In the genomic region with DNA sequence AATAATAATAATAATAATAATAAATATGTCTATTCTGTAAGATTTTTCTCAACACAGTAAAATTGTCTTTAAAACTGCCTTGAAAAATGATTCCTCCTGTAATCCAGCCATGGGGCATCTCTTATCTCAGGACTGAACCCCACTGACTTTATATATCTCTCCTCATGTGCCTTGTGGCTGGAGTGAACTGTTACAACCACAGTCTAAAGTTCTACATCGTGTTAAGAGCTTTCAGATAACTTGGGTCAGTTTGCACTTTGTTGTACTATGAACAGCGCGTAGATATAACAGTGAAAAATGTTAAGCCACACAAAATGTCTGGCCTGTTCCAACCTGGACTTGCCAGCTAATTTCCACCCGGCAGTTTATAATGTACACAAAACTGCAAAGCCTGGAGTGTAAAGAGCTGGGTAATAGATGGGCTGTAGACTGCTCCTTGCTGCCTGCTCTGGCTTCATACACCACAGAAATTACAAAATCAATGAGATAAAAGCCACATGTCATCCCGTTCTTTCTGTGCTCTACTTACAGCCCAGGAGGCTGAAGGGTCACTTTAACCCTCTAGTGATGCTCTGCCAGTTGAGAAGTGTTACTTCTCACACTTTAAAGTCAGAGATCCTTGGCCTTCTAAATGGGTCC, we compare ENCODE assay signal across 13 mouse cellular contexts.
"Had no signal": no experiment of that assay in that cellular context is flagged by ENCODE, and none has a peak within 500 bp of the region (broad histone marks: within the 10 kb centered on the region; RNA-seq: fewer than 3 reads in every experiment).

No protein-coding gene starts in this region.

- H3K4me2 ChIP-seq: limb, embryonic 13.5 days; liver, embryonic 12.5 days; liver, embryonic 15.5 days; midbrain, embryonic 11.5 days had no signal

- H3K4me3 ChIP-seq: layer of hippocampus, adult 2 months; limb, embryonic 10.5 days; limb, embryonic 13.5 days; liver, embryonic 12.5 days; liver, embryonic 15.5 days had no signal

- H3K27ac ChIP-seq: kidney, postnatal 0 days; layer of hippocampus, adult 2 months; limb, embryonic 10.5 days; limb, embryonic 13.5 days; liver, embryonic 12.5 days; liver, embryonic 15.5 days had no signal

- H3K27me3 ChIP-seq: limb, embryonic 13.5 days; liver, embryonic 12.5 days; liver, embryonic 15.5 days had no signal

- H3K9ac ChIP-seq: limb, embryonic 13.5 days; liver, embryonic 12.5 days; liver, embryonic 15.5 days had no signal

- ATAC-seq: liver, embryonic 12.5 days had no signal

- H3K9me3 ChIP-seq: limb, embryonic 10.5 days; limb, embryonic 13.5 days; liver, embryonic 12.5 days; liver, embryonic 15.5 days had no signal

- H3K4me1 ChIP-seq: limb, embryonic 10.5 days; limb, embryonic 13.5 days; liver, embryonic 12.5 days; liver, embryonic 15.5 days had no signal

- H3K36me3 ChIP-seq: limb, embryonic 10.5 days; limb, embryonic 13.5 days; liver, embryonic 12.5 days; liver, embryonic 15.5 days had no signal

- DNase-seq: kidney, adult 2 months; kidney, postnatal 25 days; layer of hippocampus, adult 9-11 months; liver; midbrain, embryonic 14.5 days; thymus, postnatal 25 days had no signal
